Mouse (Mus musculus) CH12.LX (cell line): ENCODE data around the gene Mcoln1. TPM values are rescaled to one million over a fixed set of nuclear protein-coding genes. Genes with fewer than 3 reads are reported as not detected.

ENCODE experiments used
- DNase-seq: peaks from one replicate; pipeline ENCODE4 v3.0.0-alpha.2; 2013; ENCODE audit errors: extremely low read depth
- H3K27ac ChIP-seq: 2 replicates; pipeline ENCODE4 v1.5.1; 2012; ENCODE audit warnings: low read depth, mild to moderate bottlenecking, control low read depth, moderate library complexity; ENCODE audit not compliant: insufficient read depth
- H3K27me3 ChIP-seq: replicated peaks from 2 replicates; pipeline ENCODE3; 2012; ENCODE audit warnings: inconsistent platforms
- H3K36me3 ChIP-seq, 2 experiments: replicated peaks in 1 of 2; 2 replicates each; pipeline versions ENCODE3 to v1.6.1; 2012; ENCODE audit warnings: inconsistent platforms in 1 of 2, low read length in 1 of 2, mild to moderate bottlenecking in 1 of 2, mixed read lengths in 1 of 2, moderate library complexity in 1 of 2; ENCODE audit not compliant: control insufficient read depth in 1 of 2, insufficient read depth in 1 of 2
- H3K4me1 ChIP-seq, 2 experiments: 2 replicates each; pipeline ENCODE4 v1.6.1; 2012; ENCODE audit warnings: inconsistent platforms in 1 of 2, moderate library complexity in 1 of 2; ENCODE audit not compliant: insufficient read depth in 2 of 2, control insufficient read depth in 1 of 2
- H3K4me2 ChIP-seq: 2 replicates; pipeline ENCODE4 v1.6.1; 2012; ENCODE audit warnings: low read depth, mild to moderate bottlenecking, control low read depth; ENCODE audit not compliant: poor library complexity, insufficient read depth, severe bottlenecking
- H3K4me3 ChIP-seq, 3 experiments: fragments of 150-350 bp in 1 of 3; sonication (generic) in 1 of 3; replicated peaks in 1 of 3; 2 replicates each; pipeline versions ENCODE3 to v1.5.1; 2011 to 2012; ENCODE audit warnings: low read depth in 2 of 3, low read length in 2 of 3, mild to moderate bottlenecking in 2 of 3, moderate library complexity in 2 of 3, control low read depth in 1 of 3, improper control_type of control experiment in 1 of 3, inconsistent platforms in 1 of 3, mixed read lengths in 1 of 3; ENCODE audit not compliant: poor library complexity in 1 of 3
- H3K79me2 ChIP-seq: replicated peaks from 2 replicates; pipeline ENCODE4 v1.6.1; 2012; ENCODE audit warnings: mild to moderate bottlenecking, moderate library complexity; ENCODE audit not compliant: control insufficient read depth, poor library complexity, insufficient read depth, severe bottlenecking; ENCODE audit errors: extremely low read depth
- H3K9ac ChIP-seq: 2 replicates; pipeline ENCODE4 v1.6.1; 2012; ENCODE audit warnings: low read depth, mild to moderate bottlenecking, control low read depth, moderate library complexity; ENCODE audit not compliant: insufficient read depth
- H3K9me3 ChIP-seq: replicated peaks from 2 replicates; pipeline ENCODE3; 2012; ENCODE audit warnings: low read length, inconsistent platforms, mixed read lengths
- ELF1 ChIP-seq: IDR thresholded peaks from 2 replicates; pipeline ENCODE4 v1.6.1; 2014; ENCODE audit warnings: low read depth, mild to moderate bottlenecking, inconsistent platforms, low read length, improper control_type of control experiment
- HCFC1 ChIP-seq: IDR thresholded peaks from 2 replicates; pipeline ENCODE4 v1.6.1; 2012; ENCODE audit warnings: low read depth, mild to moderate bottlenecking, inconsistent platforms, low read length, improper control_type of control experiment
- MAX ChIP-seq: IDR thresholded peaks from 2 replicates; pipeline ENCODE4 v1.6.1; 2011; ENCODE audit warnings: low read length, improper control_type of control experiment
- MYC ChIP-seq: IDR thresholded peaks from 2 replicates; pipeline ENCODE4 v1.6.1; 2011; ENCODE audit warnings: low read depth, mild to moderate bottlenecking, improper control_type of control experiment, low read length
- NRF1 ChIP-seq: IDR thresholded peaks from 2 replicates; pipeline ENCODE4 v1.6.1; 2014; ENCODE audit warnings: low read depth, mild to moderate bottlenecking, inconsistent platforms, low read length, improper control_type of control experiment, moderate library complexity
- POLR2A ChIP-seq: IDR thresholded peaks from 2 replicates; pipeline ENCODE4 v1.6.1; 2011; ENCODE audit warnings: low read depth, mild to moderate bottlenecking, improper control_type of control experiment, low read length
- POLR2AphosphoS2 ChIP-seq: IDR thresholded peaks from 2 replicates; pipeline ENCODE4 v1.6.1; 2011; ENCODE audit warnings: low read depth, low read length, improper control_type of control experiment
- RAD21 ChIP-seq: IDR thresholded peaks from 2 replicates; pipeline ENCODE4 v1.6.1; 2011; ENCODE audit warnings: low read depth, mild to moderate bottlenecking, low read length, improper control_type of control experiment, moderate library complexity
- TBP ChIP-seq: conservative IDR thresholded peaks from 2 replicates; pipeline ENCODE4 v1.6.1; 2011; ENCODE audit warnings: low read depth, low read length, improper control_type of control experiment
- TCF12 ChIP-seq: IDR thresholded peaks from 2 replicates; pipeline ENCODE4 v1.6.1; 2014; ENCODE audit warnings: low read depth, mild to moderate bottlenecking, inconsistent platforms, low read length, improper control_type of control experiment
- USF2 ChIP-seq: conservative IDR thresholded peaks from 2 replicates; pipeline ENCODE4 v1.6.1; 2011; ENCODE audit warnings: low read depth, low read length, improper control_type of control experiment
- ZC3H11A ChIP-seq: IDR thresholded peaks from 2 replicates; pipeline ENCODE4 v1.6.1; 2012; ENCODE audit warnings: low read depth, mild to moderate bottlenecking, inconsistent platforms, low read length, improper control_type of control experiment
- ZKSCAN1 ChIP-seq: IDR thresholded peaks from 2 replicates; pipeline ENCODE4 v1.6.1; 2012; ENCODE audit warnings: low read depth, inconsistent platforms, low read length, improper control_type of control experiment, borderline replicate concordance
- ZNF384 ChIP-seq: IDR thresholded peaks from 2 replicates; pipeline ENCODE4 v1.6.1; 2012; ENCODE audit warnings: low read depth, low read length, improper control_type of control experiment, inconsistent platforms
- dilution Hi-C: fragments of 300-500 bp; cut with MboI; formaldehyde crosslinking; loops from 2 replicates; pipeline ENCODE4 v1.14.3; 2020; ENCODE audit warnings: low sequenced_read_pairs; ENCODE audit not compliant: extremely low pct_unique_long_range_greater_than_20kb, extremely low pct_ligation_motif_present
- in situ Hi-C: fragments of 300-500 bp; cut with MboI; formaldehyde crosslinking; loops from 3 replicates; pipeline ENCODE4 v1.14.3; 2019; ENCODE audit warnings: low sequenced_read_pairs, low pct_ligation_motif_present, low pct_unique_long_range_greater_than_20kb, mixed read lengths
- polyA plus RNA-seq: library from polyadenylated mRNA; unstranded; fragments of >175 nt; gene quantifications from 2 replicates; pipeline ENCODE4 v1.2.1, GENCODE M21; 2012; ENCODE audit warnings: low read depth; ENCODE audit not compliant: insufficient read length
- total RNA-seq, 2 experiments: library from RNA; depleted of rRNA; stranded (reverse); fragments of 300-350 nt in 1 of 2; fragments of >200 nt in 1 of 2; gene quantifications; 2 replicates each; pipeline ENCODE4 v1.2.3; 2012 to 2014

Mcoln1 gene
- total and polyA plus RNA-seq, 3 experiments = 13.0 to 28.0 (median 20.5) TPM

DNA sequence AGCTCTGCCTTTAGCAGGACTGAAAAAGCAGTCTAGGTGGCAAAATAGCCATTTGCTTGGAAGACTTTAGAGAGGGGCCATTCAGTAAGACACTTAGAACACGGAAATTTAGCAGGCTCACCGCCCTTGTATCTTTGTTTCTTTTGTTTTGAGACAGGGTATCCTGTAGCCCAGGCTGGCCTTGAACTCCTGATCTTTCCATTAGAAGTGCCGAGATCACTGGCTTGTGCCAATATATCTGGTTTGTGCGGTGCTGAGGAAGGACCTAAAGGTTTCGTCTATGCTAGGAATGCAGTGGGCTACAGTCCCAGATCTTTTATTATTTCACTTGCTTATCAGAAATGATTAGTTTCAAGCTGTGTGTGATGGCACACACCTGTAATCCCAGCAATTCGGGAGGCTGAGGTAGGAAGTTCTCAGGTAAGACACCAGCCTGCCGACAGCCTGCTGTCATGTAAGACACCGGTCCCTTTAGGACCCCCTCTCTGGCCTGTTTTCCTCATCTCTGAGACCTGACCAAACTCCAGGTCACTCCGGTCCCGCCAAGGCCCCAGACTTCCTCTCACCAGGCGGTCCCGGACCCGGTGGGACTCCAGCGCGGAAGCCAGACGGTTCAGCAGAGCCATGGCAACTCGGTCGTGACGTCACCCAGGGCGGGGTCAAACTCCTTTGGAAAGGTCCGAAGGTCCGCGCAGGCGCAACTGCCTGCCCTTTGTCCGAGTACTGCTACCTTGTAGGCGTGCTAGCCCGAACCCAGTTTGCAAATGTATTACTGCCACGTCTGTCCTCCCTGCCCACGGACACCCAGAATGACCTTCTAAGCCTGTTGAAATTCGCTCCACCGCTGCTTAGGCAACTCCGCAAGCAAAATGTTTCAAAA lies 33.0 kb upstream of the Mcoln1 start, which contains the start of gene Pex11g:
TSS of gene Pex11g (minus strand) at position 675 of the 880 bp plus-strand sequence.
- in situ Hi-C loops = loop anchor here (10.0 kb wide), 1 partner anchor 208 kb away; the partner anchor contains the start of genes Fcor and Trappc5
- dilution Hi-C loops = no loop called here
- peak; percentile 95 for DNase-seq
- Histone ChIP-seq H3K9ac (peak within 1 kb of the TSS; percentile 46; the same call in 1 of the 2 replicates), H3K4me2 (peak within 1 kb of the TSS; percentile 52), H3K27me3 (no peaks in the 10 kb centered on the region), H3K4me3 (peak within 1 kb of the TSS; percentile 47 to 70 (median 63)), H3K4me1 (peaks cover 3 to 12% of the 10 kb centered on the region in 2 experiments; a peak in 2 of 4 replicates), H3K36me3 (peaks cover 0 to 15% of the 10 kb centered on the region in 2 experiments), H3K79me2 (no peaks in the 10 kb centered on the region), H3K27ac (no peak within 1 kb of the TSS), H3K9me3 (no peaks in the 10 kb centered on the region)
- TF ChIP-seq MAX (no peak), HCFC1 (peak; percentile 26), POLR2AphosphoS2 (0 out of 2 replicates have a peak, but pooled peaks have one; percentile 47), TCF12 (no peak), ELF1 (peak; percentile 70), ZKSCAN1 (no peak), TBP (peak; percentile 67; the same call in 1 of the 2 replicates), NRF1 (peak; percentile 91), POLR2A (peak; percentile 87), ZC3H11A (no peak)

DNA sequence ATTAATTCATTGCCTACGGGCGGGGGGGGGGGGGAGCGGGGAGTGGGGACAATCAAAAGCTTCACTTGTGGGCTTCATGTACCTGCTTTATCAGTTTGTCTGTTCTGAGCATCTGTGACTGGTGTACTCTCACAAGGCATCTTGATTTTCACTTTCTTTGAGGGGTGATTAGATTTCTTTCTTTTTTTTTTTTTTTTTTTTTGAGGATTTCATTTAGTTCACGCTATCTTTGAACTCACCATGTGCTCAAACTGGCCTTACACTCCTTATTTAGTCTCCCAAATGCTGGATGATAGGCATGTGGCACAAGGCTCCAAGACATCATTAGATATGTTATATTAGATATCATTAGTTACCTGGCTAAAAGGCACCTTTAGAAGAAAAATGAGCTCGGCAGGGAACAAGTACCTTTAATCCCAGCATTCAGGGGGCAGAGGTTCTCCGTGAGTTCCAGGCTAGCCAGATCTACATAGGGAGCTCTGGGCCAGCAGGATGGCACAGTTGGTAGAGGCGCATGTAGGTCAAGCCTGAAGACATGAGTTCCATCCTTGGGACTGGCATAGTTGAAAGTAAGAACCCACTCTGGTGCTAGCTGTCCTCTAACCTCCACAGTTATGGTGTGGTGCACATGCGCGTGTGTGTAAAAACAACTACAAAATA lies 32.2 kb upstream of the Mcoln1 start:
- no peaks in the 10 kb centered on the region for H3K27me3 ChIP-seq
- no peaks in the 10 kb centered on the region for H3K9me3 ChIP-seq
- TF ChIP-seq MYC (0 out of 2 replicates have a peak, but pooled peaks have one; percentile 46), USF2 (no peak), ZNF384 (peak; percentile 62), TCF12 (no peak), RAD21 (no peak)
- peaks cover 3 to 12% of the 10 kb centered on the region in 2 experiments; a peak in 2 of 4 replicates for H3K4me1 ChIP-seq
- no peak overlapping the region for H3K27ac ChIP-seq
- H3K36me3 ChIP-seq = peaks cover 0 to 10% of the 10 kb centered on the region in 2 experiments
- H3K9ac ChIP-seq = no peak overlapping the region
- no peaks in the 10 kb centered on the region for H3K79me2 ChIP-seq
- dilution Hi-C loops = no loop called here
- in situ Hi-C loops = loop anchor here (10.0 kb wide), 1 partner anchor 207 kb away; the partner anchor contains the start of genes Fcor and Trappc5
- no peak for DNase-seq
- H3K4me2 ChIP-seq = peak overlapping the region; percentile 41; the same call in 1 of the 2 replicates
- peak overlapping the region; percentile 47 to 70 (median 63) for H3K4me3 ChIP-seq
